Comparison of ENCODE assay signal across 38 mouse cellular contexts in the genomic region with DNA sequence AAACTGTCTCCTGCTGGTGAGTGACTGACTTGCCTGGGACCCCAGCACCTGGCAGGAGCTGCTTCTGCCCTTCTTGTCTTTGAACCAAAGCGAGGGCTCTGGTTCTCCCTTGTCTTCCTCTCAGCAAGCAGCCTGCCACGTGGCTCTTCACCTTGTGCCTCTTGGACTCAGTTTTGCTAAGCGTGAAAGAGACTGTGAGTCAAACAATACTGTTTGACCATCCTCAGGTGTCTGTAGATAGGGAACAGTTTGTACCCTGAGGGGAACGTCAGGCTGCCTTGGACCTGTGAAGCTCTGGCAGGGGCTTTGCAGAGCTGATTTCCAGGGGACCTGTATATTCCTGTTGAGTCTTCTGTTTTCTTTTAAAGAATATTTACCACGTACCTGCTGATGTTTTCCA. TPM values are rescaled to one million over a fixed set of nuclear protein-coding genes. Genes with fewer than 3 reads are reported as not detected.
"Had no signal": no experiment of that assay in that cellular context is flagged by ENCODE, and none has a peak within 500 bp of the region (broad histone marks: within the 10 kb centered on the region; RNA-seq: fewer than 3 reads in every experiment).

No protein-coding gene starts in this region.

- H3K36me3 ChIP-seq: limb, embryonic 10.5 days; limb, embryonic 12.5 days; limb, embryonic 13.5 days; limb, embryonic 15.5 days; liver, embryonic 12.5 days; liver, embryonic 13.5 days; liver, embryonic 15.5 days; lung, embryonic 15.5 days; midbrain, embryonic 10.5 days; midbrain, embryonic 12.5 days; midbrain, embryonic 13.5 days; midbrain, embryonic 15.5 days; neural tube, embryonic 12.5 days had no signal

- ATAC-seq: liver, embryonic 12.5 days; lung, postnatal 0 days; midbrain, embryonic 13.5 days; midbrain, embryonic 15.5 days; midbrain, embryonic 16.5 days had no signal

- H3K9ac ChIP-seq: limb, embryonic 12.5 days; limb, embryonic 13.5 days; limb, embryonic 15.5 days; liver, embryonic 12.5 days; liver, embryonic 13.5 days; liver, embryonic 14.5 days; liver, embryonic 15.5 days; liver, postnatal 0 days; lung, embryonic 14.5 days; lung, embryonic 15.5 days; midbrain, embryonic 12.5 days; midbrain, embryonic 13.5 days; midbrain, embryonic 15.5 days; neural tube, embryonic 12.5 days had no signal

- H3K4me2 ChIP-seq: limb, embryonic 12.5 days; limb, embryonic 13.5 days; limb, embryonic 15.5 days; liver, embryonic 11.5 days; liver, embryonic 12.5 days; liver, embryonic 13.5 days; liver, embryonic 15.5 days; lung, embryonic 14.5 days; lung, embryonic 15.5 days; midbrain, embryonic 11.5 days; midbrain, embryonic 12.5 days; midbrain, embryonic 13.5 days; midbrain, embryonic 15.5 days; neural tube, embryonic 12.5 days had no signal

- DNase-seq: left cerebral cortex, postnatal 4 days; liver; liver, embryonic 13.5 days; lung, adult 18-20 months; lung, adult 2 months; lung, embryonic 14.5 days; lung, postnatal 10 days; lung, postnatal 14 days; lung, postnatal 36 days; lung, postnatal 4 days; midbrain, embryonic 14.5 days had no signal

- H3K27me3 ChIP-seq: limb, embryonic 12.5 days; limb, embryonic 13.5 days; limb, embryonic 15.5 days; liver, embryonic 13.5 days; liver, embryonic 15.5 days; lung, embryonic 15.5 days; midbrain, embryonic 12.5 days; midbrain, embryonic 13.5 days; midbrain, embryonic 15.5 days; neural tube, embryonic 12.5 days had no signal

- H3K4me1 ChIP-seq: limb, embryonic 10.5 days; limb, embryonic 12.5 days; limb, embryonic 13.5 days; limb, embryonic 15.5 days; liver, embryonic 12.5 days; liver, embryonic 13.5 days; liver, embryonic 15.5 days; lung, embryonic 15.5 days; megakaryocyte, embryonic 14.5 days; midbrain, embryonic 10.5 days; midbrain, embryonic 12.5 days; midbrain, embryonic 13.5 days; midbrain, embryonic 15.5 days; neural tube, embryonic 12.5 days had no signal

- H3K4me3 ChIP-seq: limb, embryonic 10.5 days; limb, embryonic 12.5 days; limb, embryonic 13.5 days; limb, embryonic 15.5 days; liver, embryonic 12.5 days; liver, embryonic 13.5 days; liver, embryonic 15.5 days; lung, embryonic 15.5 days; megakaryocyte, embryonic 14.5 days; midbrain, embryonic 10.5 days; midbrain, embryonic 12.5 days; midbrain, embryonic 13.5 days; midbrain, embryonic 15.5 days; myocyte; neural tube, embryonic 12.5 days had no signal

- H3K27ac ChIP-seq: limb, embryonic 10.5 days; limb, embryonic 12.5 days; limb, embryonic 13.5 days; limb, embryonic 15.5 days; liver, embryonic 12.5 days; liver, embryonic 13.5 days; liver, embryonic 14.5 days; liver, embryonic 15.5 days; lung, embryonic 15.5 days; macrophage; midbrain, embryonic 10.5 days; midbrain, embryonic 12.5 days; midbrain, embryonic 13.5 days; midbrain, embryonic 15.5 days; neural tube, embryonic 12.5 days had no signal

- H3K9me3 ChIP-seq: limb, embryonic 10.5 days; limb, embryonic 12.5 days; limb, embryonic 13.5 days; limb, embryonic 15.5 days; liver, embryonic 12.5 days; liver, embryonic 13.5 days; liver, embryonic 15.5 days; lung, embryonic 15.5 days; megakaryocyte, embryonic 14.5 days; midbrain, embryonic 10.5 days; midbrain, embryonic 12.5 days; midbrain, embryonic 13.5 days; midbrain, embryonic 15.5 days; neural tube, embryonic 12.5 days had no signal

RNA-seq across cellular contexts. Expression of a gene that starts 39.7 kb away (rescaled TPM):
- total RNA-seq: left cerebral cortex, postnatal 25 days; liver, adult 2 months; megakaryocyte, adult 5-6 weeks; megakaryocyte-erythroid progenitor cell, adult 5-6 weeks; monocyte, adult 5-6 weeks had no signal
- polyA plus RNA-seq: liver, adult 2 months; liver, embryonic 13.5 days; liver, embryonic 14.5 days; liver, embryonic 15.5 days; liver, embryonic 16.5 days; liver, postnatal 0 days; macrophage had no signal
